Mouse (Mus musculus) limb, embryonic 15.5 days (tissue): ENCODE results near the gene Phkb. TPM values are rescaled to one million over a fixed set of nuclear protein-coding genes. Genes with fewer than 3 reads are reported as not detected.

Experiments used
- ATAC-seq: fragments of 200-750 bp; cut with Nextera tagmentation; 2 replicates; pipeline ENCODE4 v1.8.0; 2017; ENCODE audit warnings: low read depth, moderate TSS enrichment; ENCODE audit not compliant: insufficient number of reproducible peaks, low FRiP score, low TSS enrichment
- H3K27ac ChIP-seq: fragments of 300-500 bp; sonication (generic); 2 replicates; pipeline ENCODE4 v1.5.1; 2015; ENCODE audit warnings: moderate library complexity, mild to moderate bottlenecking, inconsistent platforms
- H3K27me3 ChIP-seq: fragments of 300-500 bp; sonication (generic); 2 replicates; pipeline ENCODE4 v1.6.1; 2015; ENCODE audit warnings: inconsistent platforms
- H3K36me3 ChIP-seq: fragments of 300-500 bp; sonication (generic); 2 replicates; pipeline ENCODE4 v1.6.1; 2015; ENCODE audit warnings: inconsistent platforms
- H3K4me1 ChIP-seq: fragments of 300-500 bp; sonication (generic); 2 replicates; pipeline ENCODE4 v1.6.1; 2015; ENCODE audit warnings: inconsistent platforms
- H3K4me2 ChIP-seq: fragments of 300-500 bp; sonication (generic); 2 replicates; pipeline ENCODE4 v1.6.1; 2015; ENCODE audit warnings: mild to moderate bottlenecking, inconsistent platforms
- H3K4me3 ChIP-seq: fragments of 300-500 bp; sonication (generic); 2 replicates; pipeline ENCODE4 v1.5.1; 2015; ENCODE audit warnings: mild to moderate bottlenecking, inconsistent platforms
- H3K9ac ChIP-seq: fragments of 300-500 bp; sonication (generic); 2 replicates; pipeline ENCODE4 v1.6.1; 2015; ENCODE audit warnings: inconsistent platforms
- H3K9me3 ChIP-seq: fragments of 300-500 bp; sonication (generic); 2 replicates; pipeline ENCODE4 v1.6.1; 2016; ENCODE audit warnings: inconsistent platforms
- WGBS: fragments of 180-500 bp; shearing (Covaris S2); methylation state at CpG from one replicate; pipeline ENCODE4 v1.1.7; 2015; 5-methylcytosine and 5-hydroxymethylcytosine counted together
- polyA plus RNA-seq: library from polyadenylated mRNA; unstranded; fragments of >200 nt; fragmentation: Nextera tagmentation; extraction: Ambion mirVana; gene quantifications from 2 replicates; pipeline ENCODE4 v1.2.1, GENCODE M21; 2015

Gene Phkb
- polyA plus RNA-seq, 1 experiment from 2014 or later, result 50.1 TPM

DNA sequence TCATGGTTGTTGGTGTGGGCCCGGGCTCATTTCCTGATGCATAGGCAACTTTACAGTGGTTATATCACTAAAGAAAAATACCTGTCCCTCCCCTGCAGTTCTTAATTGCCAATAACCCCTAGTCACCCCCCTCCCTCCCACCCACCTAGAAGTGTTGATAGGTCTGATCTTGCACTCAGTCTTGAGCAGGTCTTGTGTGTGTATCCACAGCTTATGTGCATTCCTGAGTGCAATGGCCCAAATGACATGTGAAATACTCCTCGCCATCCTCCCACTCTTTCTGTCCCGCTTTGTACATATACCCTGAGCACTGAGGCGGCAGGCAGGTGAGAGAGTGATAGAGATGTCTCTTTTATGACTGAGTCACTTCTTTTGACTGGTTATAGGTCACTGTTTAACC is 119.1 kb downstream of the Phkb start:
- 93% methylated on average over 4 of the region's 4 CpGs for WGBS
- Histone ChIP-seq H3K4me1 (no peaks in the 10 kb centered on the region), H3K36me3 (0 out of 2 replicates have a peak, but pooled peaks cover 9% of the 10 kb centered on the region), H3K27me3 (no peaks in the 10 kb centered on the region), H3K4me2 (no peak overlapping the region), H3K27ac (no peak overlapping the region), H3K9ac (no peak overlapping the region), H3K9me3 (no peaks in the 10 kb centered on the region), H3K4me3 (no peak overlapping the region)
- ATAC-seq, result no peak

DNA sequence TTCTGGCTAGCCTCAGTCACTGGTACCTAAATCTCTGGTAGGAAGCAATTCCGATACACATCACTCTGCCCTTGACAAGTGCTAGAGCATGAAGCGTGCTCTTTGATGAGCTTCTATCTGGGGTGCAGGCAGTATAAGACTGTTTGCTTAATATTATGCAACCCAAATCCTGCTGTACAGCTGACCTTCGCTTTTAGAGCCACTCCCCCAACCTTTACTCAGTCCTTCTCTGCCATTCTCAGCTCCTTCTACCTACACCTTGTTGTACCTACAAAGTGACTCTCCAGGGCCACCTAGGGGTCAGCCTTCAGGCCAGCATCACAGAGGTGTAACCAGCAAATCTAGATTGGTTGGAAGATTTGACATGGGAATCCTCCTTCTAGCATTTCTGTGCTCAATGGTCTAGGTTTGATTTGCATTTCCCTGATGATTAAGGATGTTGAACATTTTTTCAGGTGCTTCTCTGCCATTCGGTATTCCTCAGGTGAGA is 136.9 kb downstream of the Phkb start:
- Histone ChIP-seq H3K9me3 (no peaks in the 10 kb centered on the region), H3K27me3 (no peaks in the 10 kb centered on the region), H3K4me2 (no peak overlapping the region), H3K27ac (no peak overlapping the region), H3K4me3 (no peak overlapping the region), H3K9ac (no peak overlapping the region), H3K36me3 (peaks cover 8% of the 10 kb centered on the region; the same call in 1 of the 2 replicates), H3K4me1 (no peaks in the 10 kb centered on the region)
- ATAC-seq, result no peak
- WGBS, result 93% methylated on average over 4 of the region's 4 CpGs

DNA sequence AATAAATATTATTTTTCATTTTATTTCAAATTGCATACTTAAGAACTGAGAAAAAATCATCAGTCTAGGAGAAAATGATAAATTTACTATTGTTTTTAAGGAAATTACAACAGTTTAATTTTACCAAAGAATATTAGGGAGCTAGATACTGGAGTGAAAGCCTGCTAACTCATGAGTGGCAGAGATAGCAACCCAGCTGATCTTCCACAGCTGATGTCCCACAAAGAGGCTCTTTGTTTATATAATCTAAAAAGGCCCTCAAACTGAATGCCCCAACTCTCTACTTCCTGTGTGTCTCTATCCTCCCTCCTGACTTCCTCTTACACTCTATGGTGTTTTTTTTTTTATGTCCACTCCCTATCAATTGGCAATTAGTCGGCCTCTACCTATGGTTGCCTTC is 152.2 kb downstream of the Phkb start:
- Histone ChIP-seq H3K36me3 (no peaks in the 10 kb centered on the region), H3K27ac (no peak overlapping the region), H3K4me2 (no peak overlapping the region), H3K9me3 (no peaks in the 10 kb centered on the region), H3K27me3 (no peaks in the 10 kb centered on the region), H3K4me1 (no peaks in the 10 kb centered on the region), H3K9ac (no peak overlapping the region), H3K4me3 (no peak overlapping the region)
- WGBS, result 86% methylated on average over 1 of the region's 1 CpGs
- no peak for ATAC-seq

DNA sequence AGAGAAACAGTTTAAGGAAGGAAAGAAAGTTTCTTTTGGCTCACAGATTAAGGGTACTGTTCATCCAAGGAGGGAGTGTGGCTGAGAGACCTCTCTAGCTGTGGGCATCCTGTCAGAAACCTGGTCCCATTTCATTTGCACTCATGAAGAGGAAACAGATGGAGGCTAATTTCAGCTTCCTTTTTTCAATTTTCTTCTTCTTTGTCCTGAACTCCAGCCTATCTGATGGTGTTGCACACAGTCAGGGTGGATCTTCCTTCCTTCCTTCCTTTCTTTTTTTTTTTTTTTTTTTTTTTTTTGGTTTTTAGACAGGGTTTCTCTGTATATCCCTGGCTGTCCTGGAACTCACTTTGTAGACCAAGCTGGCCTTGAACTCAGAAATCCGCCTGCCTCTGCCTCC is 152.9 kb downstream of the Phkb start:
- Histone ChIP-seq H3K9ac (no peak overlapping the region), H3K27ac (no peak overlapping the region), H3K4me1 (no peaks in the 10 kb centered on the region), H3K4me2 (no peak overlapping the region), H3K36me3 (no peaks in the 10 kb centered on the region), H3K4me3 (no peak overlapping the region), H3K9me3 (no peaks in the 10 kb centered on the region), H3K27me3 (no peaks in the 10 kb centered on the region)
- 96% methylated on average over 1 of the region's 1 CpGs for WGBS
- ATAC-seq, result no peak

DNA sequence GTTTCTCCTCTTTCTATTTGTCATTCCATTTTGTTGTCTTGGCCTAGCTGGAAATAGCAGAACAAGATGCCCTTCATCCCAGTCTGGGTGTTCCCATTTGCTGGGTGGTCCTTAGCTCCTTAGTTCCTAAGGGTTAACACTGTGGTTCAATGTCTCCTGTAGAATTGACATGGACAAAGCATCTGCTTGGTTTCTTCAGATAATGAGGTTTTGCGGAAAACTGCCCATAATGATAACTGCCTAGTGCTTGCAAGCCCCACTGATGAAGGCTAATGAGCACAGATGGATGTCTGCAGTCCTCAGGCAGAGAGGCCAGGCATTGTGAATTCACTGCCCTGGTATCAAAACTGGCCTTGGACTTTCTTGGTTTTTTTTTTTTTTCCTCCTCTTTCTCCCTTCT is 155.2 kb downstream of the Phkb start:
- Histone ChIP-seq H3K4me1 (no peaks in the 10 kb centered on the region), H3K36me3 (no peaks in the 10 kb centered on the region), H3K27ac (no peak overlapping the region), H3K4me2 (no peak overlapping the region), H3K27me3 (no peaks in the 10 kb centered on the region), H3K4me3 (no peak overlapping the region), H3K9ac (no peak overlapping the region), H3K9me3 (no peaks in the 10 kb centered on the region)
- ATAC-seq, result no peak
- WGBS, result 91% methylated on average over 1 of the region's 1 CpGs

DNA sequence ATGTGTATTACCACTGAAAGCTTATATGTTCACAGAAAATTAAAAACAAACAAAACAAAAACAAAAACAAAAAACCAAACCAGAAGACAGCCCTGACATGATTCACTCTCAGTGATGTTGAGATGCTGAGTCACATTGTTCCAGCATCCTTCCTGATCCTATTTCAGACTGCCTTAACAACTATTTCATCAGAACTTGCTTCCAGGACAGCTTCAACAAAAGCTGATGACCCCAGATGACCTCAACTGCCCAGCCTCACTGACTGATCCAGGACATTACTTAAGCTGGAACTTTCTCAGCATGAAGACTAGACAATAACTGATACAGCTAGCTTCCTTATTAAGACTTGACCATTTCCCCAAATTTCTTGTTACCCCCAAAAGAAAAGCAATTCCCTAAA is 165.7 kb downstream of the Phkb start:
- H3K4me2 ChIP-seq, result no peak overlapping the region
- no peak overlapping the region for H3K9ac ChIP-seq
- no peak for ATAC-seq
- H3K27me3 ChIP-seq, result no peaks in the 10 kb centered on the region
- no peak overlapping the region for H3K27ac ChIP-seq
- H3K9me3 ChIP-seq, result no peaks in the 10 kb centered on the region
- H3K4me3 ChIP-seq, result no peak overlapping the region
- H3K36me3 ChIP-seq, result no peaks in the 10 kb centered on the region
- no peaks in the 10 kb centered on the region for H3K4me1 ChIP-seq

DNA sequence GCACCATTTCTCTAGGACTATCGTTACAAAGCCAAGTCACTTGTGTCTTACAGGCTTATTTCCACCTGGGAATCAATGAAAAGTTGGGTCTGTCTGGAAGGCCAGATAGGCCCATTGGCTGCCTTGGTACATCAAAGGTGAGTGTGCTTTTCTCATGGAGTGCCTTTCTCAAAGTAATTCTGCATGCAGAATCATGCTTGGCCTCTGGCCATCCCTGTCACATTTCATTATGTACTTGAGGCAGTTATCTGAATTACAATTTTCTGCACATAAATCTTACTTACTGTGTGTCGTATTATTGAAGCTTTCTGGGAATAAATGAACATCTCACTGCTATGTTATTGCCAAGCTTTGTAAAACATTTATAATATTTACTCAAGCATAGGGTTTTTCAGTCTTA is 176.0 kb downstream of the Phkb start:
- Histone ChIP-seq H3K4me1 (no peaks in the 10 kb centered on the region), H3K9ac (no peak overlapping the region), H3K27ac (no peak overlapping the region), H3K27me3 (no peaks in the 10 kb centered on the region), H3K9me3 (no peaks in the 10 kb centered on the region), H3K4me2 (no peak overlapping the region), H3K4me3 (no peak overlapping the region), H3K36me3 (peaks cover 10% of the 10 kb centered on the region)
- no peak for ATAC-seq
- 58% methylated on average over 2 of the region's 2 CpGs for WGBS

DNA sequence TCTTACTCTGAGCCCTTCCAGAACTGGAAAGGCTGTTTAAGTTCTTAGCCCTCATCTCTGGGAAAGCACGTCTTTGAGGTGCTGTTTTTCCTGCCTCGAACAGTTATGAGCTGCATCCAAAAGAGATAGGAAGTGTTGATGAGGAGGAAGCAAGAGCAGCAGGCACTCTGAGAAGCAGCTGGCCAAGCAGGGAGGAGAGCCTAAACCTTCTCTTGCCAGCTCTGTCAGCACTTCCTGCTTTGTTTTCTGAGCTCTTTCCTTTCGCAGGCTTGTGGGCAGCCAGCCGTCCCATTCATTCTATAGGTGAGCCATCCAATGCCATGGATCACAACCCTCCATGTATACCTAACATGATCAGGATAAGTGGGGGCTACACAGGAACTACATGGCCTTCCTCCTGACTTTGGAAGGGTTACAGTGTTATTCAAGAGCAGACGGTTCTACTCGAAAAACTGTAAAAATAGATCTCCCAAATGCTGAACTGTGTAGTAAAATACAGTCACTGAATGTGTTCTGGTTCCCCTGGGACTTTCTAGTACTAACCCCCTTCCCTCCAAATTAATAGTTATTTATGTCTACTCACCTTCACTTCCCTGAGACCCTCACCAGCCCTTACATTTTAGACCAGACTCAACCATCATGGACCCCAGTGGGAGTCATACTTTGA is 188.0 kb downstream of the Phkb start:
- 75% methylated on average over 6 of the region's 6 CpGs for WGBS
- H3K9me3 ChIP-seq, result no peaks in the 10 kb centered on the region
- H3K9ac ChIP-seq, result no peak overlapping the region
- no peak overlapping the region for H3K4me2 ChIP-seq
- no peak overlapping the region for H3K27ac ChIP-seq
- no peak for ATAC-seq
- no peak overlapping the region for H3K4me3 ChIP-seq
- H3K36me3 ChIP-seq, result peaks cover 13% of the 10 kb centered on the region; the same call in 1 of the 2 replicates
- H3K27me3 ChIP-seq, result no peaks in the 10 kb centered on the region
- no peaks in the 10 kb centered on the region for H3K4me1 ChIP-seq

DNA sequence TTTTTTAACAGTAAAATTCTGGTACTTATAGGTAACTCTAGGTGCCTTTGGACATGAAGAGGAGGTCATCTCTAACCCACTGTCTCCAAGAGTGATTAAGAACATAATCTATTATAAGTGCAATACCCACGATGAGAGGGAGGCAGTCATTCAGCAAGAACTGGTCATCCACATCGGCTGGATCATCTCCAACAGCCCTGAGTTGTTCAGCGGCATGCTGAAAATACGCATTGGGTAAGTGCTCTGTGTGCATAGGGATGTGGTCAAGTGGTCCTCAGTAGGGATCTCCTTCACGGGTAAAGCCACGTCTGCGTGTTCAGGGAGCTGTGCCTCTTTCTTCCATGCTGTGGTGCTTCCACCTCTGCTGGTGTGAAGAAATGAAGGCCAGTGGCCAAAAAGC is 188.7 kb downstream of the Phkb start:
- H3K4me2 ChIP-seq, result no peak overlapping the region
- ATAC-seq, result no peak
- WGBS, result 92% methylated on average over 7 of the region's 7 CpGs

DNA sequence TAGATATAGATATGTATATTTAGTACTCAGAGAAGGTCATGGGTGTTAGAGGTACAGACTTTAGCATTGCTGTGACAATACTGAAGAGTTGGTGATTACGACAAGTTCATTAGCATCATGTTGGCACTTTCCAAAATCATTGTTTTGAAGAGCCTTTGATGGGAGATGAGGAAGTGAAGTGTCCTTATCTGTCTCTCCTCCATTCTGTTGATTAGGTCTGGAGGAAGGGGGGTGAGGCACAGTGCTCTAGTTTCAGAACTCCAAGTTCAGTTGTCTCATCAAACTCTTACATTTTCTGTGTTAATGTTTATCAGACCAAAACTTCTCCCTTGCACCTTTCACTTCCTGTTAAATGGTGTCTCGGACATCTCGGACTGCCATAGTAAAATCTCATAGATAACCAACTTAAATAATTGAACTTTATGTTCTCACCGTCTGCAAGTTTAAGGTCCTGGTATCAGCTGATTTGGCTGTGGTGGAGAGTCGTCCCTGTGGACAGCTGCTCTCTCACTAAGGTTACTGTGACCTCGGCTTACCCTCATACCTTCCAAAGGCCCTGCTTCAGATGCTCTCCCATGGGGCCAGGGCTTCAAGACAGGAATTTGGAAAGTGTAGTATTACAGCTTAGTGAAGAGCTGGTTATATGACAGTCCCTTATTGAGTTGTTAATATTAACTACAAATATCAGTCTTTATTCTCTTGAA is 194.1 kb downstream of the Phkb start:
- H3K36me3 ChIP-seq, result peaks cover 14% of the 10 kb centered on the region; the same call in 1 of the 2 replicates
- no peaks in the 10 kb centered on the region for H3K9me3 ChIP-seq
- no peak overlapping the region for H3K9ac ChIP-seq
- no peak overlapping the region for H3K4me3 ChIP-seq
- 73% methylated on average over 6 of the region's 6 CpGs for WGBS
- H3K27me3 ChIP-seq, result no peaks in the 10 kb centered on the region
- H3K4me1 ChIP-seq, result no peaks in the 10 kb centered on the region
- no peak overlapping the region for H3K27ac ChIP-seq
- no peak overlapping the region for H3K4me2 ChIP-seq
- ATAC-seq, result no peak

More for the DNA sequence above, 188.7 kb downstream of the Phkb start:
- Histone ChIP-seq H3K9ac (no peak overlapping the region), H3K27me3 (no peaks in the 10 kb centered on the region), H3K4me3 (no peak overlapping the region), H3K4me1 (no peaks in the 10 kb centered on the region), H3K27ac (no peak overlapping the region), H3K9me3 (no peaks in the 10 kb centered on the region), H3K36me3 (peaks cover 13% of the 10 kb centered on the region; the same call in 1 of the 2 replicates)

DNA sequence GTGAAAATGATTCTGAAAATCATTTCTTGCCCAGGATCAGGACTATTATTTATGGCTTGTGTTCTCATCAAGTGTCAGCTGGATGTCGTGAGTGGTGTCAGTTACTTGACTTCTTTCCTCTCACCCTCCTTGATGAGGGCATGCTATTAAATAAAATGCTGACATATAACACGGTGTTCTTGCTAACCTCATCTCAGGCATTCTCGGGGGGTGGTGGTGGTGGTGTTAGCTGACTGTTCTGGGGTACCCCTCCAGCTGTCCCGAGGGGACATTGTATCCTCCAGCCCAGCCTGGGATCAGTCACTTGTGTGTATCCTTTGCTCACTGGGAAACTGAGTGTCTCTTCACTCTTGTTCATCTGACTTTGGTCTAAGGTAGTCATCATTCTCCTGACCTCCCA is 194.6 kb downstream of the Phkb start:
- H3K9me3 ChIP-seq, result no peaks in the 10 kb centered on the region
- H3K4me1 ChIP-seq, result no peaks in the 10 kb centered on the region
- H3K27ac ChIP-seq, result no peak overlapping the region
- no peaks in the 10 kb centered on the region for H3K27me3 ChIP-seq
- ATAC-seq, result no peak
- H3K4me3 ChIP-seq, result no peak overlapping the region
- 84% methylated on average over 4 of the region's 4 CpGs for WGBS
- no peak overlapping the region for H3K4me2 ChIP-seq
- H3K36me3 ChIP-seq, result peaks cover 13% of the 10 kb centered on the region; the same call in 1 of the 2 replicates
- no peak overlapping the region for H3K9ac ChIP-seq

DNA sequence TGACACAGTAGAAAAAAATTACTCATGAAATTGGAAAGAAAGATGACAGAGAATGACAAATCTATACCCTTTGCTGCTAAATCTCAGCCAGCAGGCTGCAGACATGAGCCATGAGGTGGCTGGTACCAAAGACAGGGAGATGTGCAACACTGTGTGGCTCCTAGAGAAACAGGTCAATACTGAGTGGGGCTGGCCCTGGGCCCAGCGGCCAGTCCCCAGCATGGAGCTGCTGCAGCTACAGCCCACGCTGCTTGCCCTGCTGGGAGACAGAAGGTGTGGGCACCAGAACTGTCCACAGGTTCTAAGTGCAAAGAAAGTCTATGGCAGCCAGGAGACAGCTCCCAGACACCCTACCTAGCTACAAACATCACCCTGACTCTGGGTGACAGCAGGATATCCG is 197.7 kb downstream of the Phkb start:
- 86% methylated on average over 3 of the region's 3 CpGs for WGBS
- no peak for ATAC-seq
- peaks cover 4% of the 10 kb centered on the region; the same call in 1 of the 2 replicates for H3K36me3 ChIP-seq
- no peak overlapping the region for H3K27ac ChIP-seq
- no peak overlapping the region for H3K4me2 ChIP-seq
- H3K4me1 ChIP-seq, result no peaks in the 10 kb centered on the region
- no peak overlapping the region for H3K9ac ChIP-seq
- H3K9me3 ChIP-seq, result no peaks in the 10 kb centered on the region
- no peaks in the 10 kb centered on the region for H3K27me3 ChIP-seq
- H3K4me3 ChIP-seq, result no peak overlapping the region
